Mouse (Mus musculus): ENCODE data around the gene Pelp1. TPM values are rescaled to one million over a fixed set of nuclear protein-coding genes. Genes with fewer than 3 reads are reported as not detected.

Pelp1 gene
- polyA plus RNA-seq, 1 experiment from 2014 or later: 34.9 TPM

GRCm38 (mm10) chr11:70412591-70412990 lies 2.8 kb upstream of the Pelp1 start:
- 74% methylated on average over 5 of the region's 5 CpGs for WGBS
- peaks cover 2% of the 10 kb centered on the region for H3K4me1 ChIP-seq (ENCODE audit: control insufficient read depth, insufficient read depth, low read length)
- no peak overlapping the region for H3K4me2 ChIP-seq (ENCODE audit: low read depth, low read length)
- no peak overlapping the region for H3K27ac ChIP-seq (replicated peaks; ENCODE audit: low read depth, low read length)
- H3K9me3 ChIP-seq (replicated peaks; ENCODE audit: control insufficient read depth, low read length): no peaks in the 10 kb centered on the region
- DNase-seq (ENCODE audit: low spot score) (no peak), ATAC-seq (replicated peaks; ENCODE audit: insufficient number of reproducible peaks, low FRiP score, low TSS enrichment, low read depth) (no peak)
- H3K4me3 ChIP-seq (ENCODE audit: low read depth, low read length): no peak overlapping the region
- no peaks in the 10 kb centered on the region for H3K27me3 ChIP-seq (ENCODE audit: control insufficient read depth, insufficient read depth, low read length)
- no peak overlapping the region for H3K9ac ChIP-seq (replicated peaks; ENCODE audit: low read length)
- H3K36me3 ChIP-seq (replicated peaks; ENCODE audit: control insufficient read depth, insufficient read depth, low read depth, low read length): no peaks in the 10 kb centered on the region

- WGBS: 60% methylated on average over 6 of the region's 6 CpGs
- Histone ChIP-seq H3K4me3 (ENCODE audit: low read depth, low read length) (no peak overlapping the region), H3K36me3 (replicated peaks; ENCODE audit: control insufficient read depth, insufficient read depth, low read depth, low read length) (no peaks in the 10 kb centered on the region), H3K9ac (replicated peaks; ENCODE audit: low read length) (peak overlapping the region; percentile 99; the same call in 1 of the 2 replicates), H3K27ac (replicated peaks; ENCODE audit: low read depth, low read length) (no peak overlapping the region), H3K27me3 (ENCODE audit: control insufficient read depth, insufficient read depth, low read length) (no peaks in the 10 kb centered on the region), H3K4me1 (ENCODE audit: control insufficient read depth, insufficient read depth, low read length) (peaks cover 2% of the 10 kb centered on the region), H3K9me3 (replicated peaks; ENCODE audit: control insufficient read depth, low read length) (no peaks in the 10 kb centered on the region), H3K4me2 (ENCODE audit: low read depth, low read length) (peak overlapping the region; percentile 80)
- DNase-seq (ENCODE audit: low spot score) (no peak), ATAC-seq (replicated peaks; ENCODE audit: insufficient number of reproducible peaks, low FRiP score, low TSS enrichment, low read depth) (no peak; the same call in none of the 2 replicates)
These were observed 439 bp upstream of the Pelp1 start for GRCm38 (mm10) chr11:70410297-70410643.

GRCm38 (mm10) chr11:70403598-70403997 lies 6.2 kb downstream of the Pelp1 start:
- no peak for ATAC-seq (replicated peaks; ENCODE audit: insufficient number of reproducible peaks, low FRiP score, low TSS enrichment, low read depth)

GRCm38 (mm10) chr11:70389421-70389820 lies 20.4 kb downstream of the Pelp1 start:
- no peak overlapping the region for H3K9ac ChIP-seq (replicated peaks; ENCODE audit: low read length)

More at GRCm38 (mm10) chr11:70403598-70403997, 6.2 kb downstream of the Pelp1 start:
- no peak overlapping the region for H3K4me2 ChIP-seq (ENCODE audit: low read depth, low read length)
- no peak overlapping the region for H3K4me3 ChIP-seq (ENCODE audit: low read depth, low read length)
- peaks cover 1% of the 10 kb centered on the region for H3K4me1 ChIP-seq (ENCODE audit: control insufficient read depth, insufficient read depth, low read length)
- no peaks in the 10 kb centered on the region for H3K9me3 ChIP-seq (replicated peaks; ENCODE audit: control insufficient read depth, low read length)
- H3K27ac ChIP-seq (replicated peaks; ENCODE audit: low read depth, low read length): no peak overlapping the region
- no peak overlapping the region for H3K9ac ChIP-seq (replicated peaks; ENCODE audit: low read length)
- WGBS: 90% methylated on average over 2 of the region's 2 CpGs
- no peaks in the 10 kb centered on the region for H3K27me3 ChIP-seq (ENCODE audit: control insufficient read depth, insufficient read depth, low read length)
- no peak for DNase-seq (ENCODE audit: low spot score)
- H3K36me3 ChIP-seq (replicated peaks; ENCODE audit: control insufficient read depth, insufficient read depth, low read depth, low read length): peaks cover 9% of the 10 kb centered on the region

GRCm38 (mm10) chr11:70387436-70387835 lies 22.4 kb downstream of the Pelp1 start:
- Histone ChIP-seq H3K36me3 (replicated peaks; ENCODE audit: control insufficient read depth, insufficient read depth, low read depth, low read length) (peaks cover 4% of the 10 kb centered on the region), H3K4me3 (ENCODE audit: low read depth, low read length) (no peak overlapping the region), H3K9me3 (replicated peaks; ENCODE audit: control insufficient read depth, low read length) (no peaks in the 10 kb centered on the region)

More at GRCm38 (mm10) chr11:70389421-70389820, 20.4 kb downstream of the Pelp1 start:
- H3K4me2 ChIP-seq (ENCODE audit: low read depth, low read length): no peak overlapping the region
- no peaks in the 10 kb centered on the region for H3K4me1 ChIP-seq (ENCODE audit: control insufficient read depth, insufficient read depth, low read length)
- H3K27me3 ChIP-seq (ENCODE audit: control insufficient read depth, insufficient read depth, low read length): no peaks in the 10 kb centered on the region
- DNase-seq (ENCODE audit: low spot score) (no peak), ATAC-seq (replicated peaks; ENCODE audit: insufficient number of reproducible peaks, low FRiP score, low TSS enrichment, low read depth) (no peak)
- WGBS: 92% methylated on average over 5 of the region's 5 CpGs
- H3K4me3 ChIP-seq (ENCODE audit: low read depth, low read length): no peak overlapping the region
- no peaks in the 10 kb centered on the region for H3K9me3 ChIP-seq (replicated peaks; ENCODE audit: control insufficient read depth, low read length)
- H3K36me3 ChIP-seq (replicated peaks; ENCODE audit: control insufficient read depth, insufficient read depth, low read depth, low read length): peaks cover 13% of the 10 kb centered on the region
- H3K27ac ChIP-seq (replicated peaks; ENCODE audit: low read depth, low read length): no peak overlapping the region

GRCm38 (mm10) chr11:70384136-70384535 lies 25.7 kb downstream of the Pelp1 start:
- WGBS: 88% methylated on average over 3 of the region's 3 CpGs

More at GRCm38 (mm10) chr11:70387436-70387835, 22.4 kb downstream of the Pelp1 start:
- DNase-seq (ENCODE audit: low spot score) (no peak), ATAC-seq (replicated peaks; ENCODE audit: insufficient number of reproducible peaks, low FRiP score, low TSS enrichment, low read depth) (no peak)
- Histone ChIP-seq H3K4me2 (ENCODE audit: low read depth, low read length) (no peak overlapping the region), H3K9ac (replicated peaks; ENCODE audit: low read length) (no peak overlapping the region), H3K27ac (replicated peaks; ENCODE audit: low read depth, low read length) (no peak overlapping the region), H3K4me1 (ENCODE audit: control insufficient read depth, insufficient read depth, low read length) (no peaks in the 10 kb centered on the region), H3K27me3 (ENCODE audit: control insufficient read depth, insufficient read depth, low read length) (no peaks in the 10 kb centered on the region)
- WGBS: 88% methylated on average over 5 of the region's 5 CpGs

GRCm38 (mm10) chr11:70381330-70381729 lies 28.5 kb downstream of the Pelp1 start:
- no peak overlapping the region for H3K4me2 ChIP-seq (ENCODE audit: low read depth, low read length)
- no peak overlapping the region for H3K9ac ChIP-seq (replicated peaks; ENCODE audit: low read length)
- ATAC-seq (replicated peaks; ENCODE audit: insufficient number of reproducible peaks, low FRiP score, low TSS enrichment, low read depth): no peak
- H3K27ac ChIP-seq (replicated peaks; ENCODE audit: low read depth, low read length): no peak overlapping the region
- H3K36me3 ChIP-seq (replicated peaks; ENCODE audit: control insufficient read depth, insufficient read depth, low read depth, low read length): no peaks in the 10 kb centered on the region
- WGBS: 85% methylated on average over 2 of the region's 2 CpGs
- no peaks in the 10 kb centered on the region for H3K4me1 ChIP-seq (ENCODE audit: control insufficient read depth, insufficient read depth, low read length)
- no peak for DNase-seq (ENCODE audit: low spot score)
- no peak overlapping the region for H3K4me3 ChIP-seq (ENCODE audit: low read depth, low read length)
- no peaks in the 10 kb centered on the region for H3K9me3 ChIP-seq (replicated peaks; ENCODE audit: control insufficient read depth, low read length)
- H3K27me3 ChIP-seq (ENCODE audit: control insufficient read depth, insufficient read depth, low read length): no peaks in the 10 kb centered on the region

More at GRCm38 (mm10) chr11:70384136-70384535, 25.7 kb downstream of the Pelp1 start:
- Histone ChIP-seq H3K4me1 (ENCODE audit: control insufficient read depth, insufficient read depth, low read length) (no peaks in the 10 kb centered on the region), H3K4me2 (ENCODE audit: low read depth, low read length) (no peak overlapping the region), H3K9me3 (replicated peaks; ENCODE audit: control insufficient read depth, low read length) (no peaks in the 10 kb centered on the region), H3K27ac (replicated peaks; ENCODE audit: low read depth, low read length) (no peak overlapping the region), H3K4me3 (ENCODE audit: low read depth, low read length) (no peak overlapping the region), H3K9ac (replicated peaks; ENCODE audit: low read length) (no peak overlapping the region), H3K36me3 (replicated peaks; ENCODE audit: control insufficient read depth, insufficient read depth, low read depth, low read length) (no peaks in the 10 kb centered on the region), H3K27me3 (ENCODE audit: control insufficient read depth, insufficient read depth, low read length) (no peaks in the 10 kb centered on the region)
- ATAC-seq (replicated peaks; ENCODE audit: insufficient number of reproducible peaks, low FRiP score, low TSS enrichment, low read depth): no peak
- DNase-seq (ENCODE audit: low spot score): no peak

GRCm38 (mm10) chr11:70380478-70381005 lies 29.3 kb downstream of the Pelp1 start:
- Histone ChIP-seq H3K4me1 (ENCODE audit: control insufficient read depth, insufficient read depth, low read length) (no peaks in the 10 kb centered on the region), H3K27me3 (ENCODE audit: control insufficient read depth, insufficient read depth, low read length) (no peaks in the 10 kb centered on the region), H3K4me2 (ENCODE audit: low read depth, low read length) (no peak overlapping the region), H3K27ac (replicated peaks; ENCODE audit: low read depth, low read length) (no peak overlapping the region), H3K4me3 (ENCODE audit: low read depth, low read length) (no peak overlapping the region), H3K36me3 (replicated peaks; ENCODE audit: control insufficient read depth, insufficient read depth, low read depth, low read length) (no peaks in the 10 kb centered on the region), H3K9ac (replicated peaks; ENCODE audit: low read length) (no peak overlapping the region), H3K9me3 (replicated peaks; ENCODE audit: control insufficient read depth, low read length) (no peaks in the 10 kb centered on the region)
- WGBS: 72% methylated on average over 1 of the region's 1 CpGs
- no peak for DNase-seq (ENCODE audit: low spot score)
- ATAC-seq (replicated peaks; ENCODE audit: insufficient number of reproducible peaks, low FRiP score, low TSS enrichment, low read depth): no peak
